Mouse (Mus musculus): ENCODE results near the gene Ints6. TPM values are rescaled to one million over a fixed set of nuclear protein-coding genes. Genes with fewer than 3 reads are reported as not detected.

The Ints6 gene
- polyA plus RNA-seq, 1 experiment: 31.7 TPM

GRCm38 (mm10) chr14:62627951-62628350 is 133.0 kb downstream of the Ints6 start:
- H3K27ac ChIP-seq (ENCODE audit: control insufficient read depth, insufficient read depth, low read depth, low read length): no peak overlapping the region
- no peak overlapping the region for H3K4me3 ChIP-seq (ENCODE audit: control insufficient read depth, low read depth, low read length)
- TF ChIP-seq CTCF (IDR thresholded peaks at IDR 0.05; ENCODE audit: control insufficient read depth, insufficient read depth, insufficient replicate concordance, low read depth, low read length) (no peak), POLR2A (IDR thresholded peaks at IDR 0.05; ENCODE audit: control insufficient read depth, low read depth, low read length) (no peak)
- no peaks in the 10 kb centered on the region for H3K36me3 ChIP-seq (ENCODE audit: control insufficient read depth, insufficient read depth, low read length)
- H3K4me1 ChIP-seq (ENCODE audit: control insufficient read depth, insufficient read depth, low read length): no peaks in the 10 kb centered on the region
- no peaks in the 10 kb centered on the region for H3K27me3 ChIP-seq (ENCODE audit: control insufficient read depth, insufficient read depth, low read length)

Other genes with a start within 250 kb of the Ints6 start
- gene Fam124a, start 205.4 kb downstream of the Ints6 start, polyA plus RNA-seq (2012; rRNA removed): 2.2 and 3.2 TPM in 2 replicates
- gene Gm4131, start 194.2 kb downstream of the Ints6 start, polyA plus RNA-seq (2012; rRNA removed): 0.66 and 0.96 TPM in 2 replicates
- gene Serpine3, start 97.5 kb downstream of the Ints6 start, polyA plus RNA-seq (2012; rRNA removed): 0.07 TPM in 1 of 2 replicates, not detected in the other
- 4.1 and 4.2 TPM in 2 replicates for gene Wdfy2, start 76.5 kb upstream of the Ints6 start, polyA plus RNA-seq (2012; rRNA removed)
- gene Defb48, start 223.3 kb upstream of the Ints6 start, polyA plus RNA-seq (2012; rRNA removed): 0.91 TPM in 1 of 2 replicates, not detected in the other
- gene Defb47, start 236.9 kb upstream of the Ints6 start, polyA plus RNA-seq (2012; rRNA removed): not detected in 2 replicates

All from testis, adult 2 months (tissue).